Mouse (Mus musculus): Measurements from ENCODE around the gene Arcn1.

DNA sequence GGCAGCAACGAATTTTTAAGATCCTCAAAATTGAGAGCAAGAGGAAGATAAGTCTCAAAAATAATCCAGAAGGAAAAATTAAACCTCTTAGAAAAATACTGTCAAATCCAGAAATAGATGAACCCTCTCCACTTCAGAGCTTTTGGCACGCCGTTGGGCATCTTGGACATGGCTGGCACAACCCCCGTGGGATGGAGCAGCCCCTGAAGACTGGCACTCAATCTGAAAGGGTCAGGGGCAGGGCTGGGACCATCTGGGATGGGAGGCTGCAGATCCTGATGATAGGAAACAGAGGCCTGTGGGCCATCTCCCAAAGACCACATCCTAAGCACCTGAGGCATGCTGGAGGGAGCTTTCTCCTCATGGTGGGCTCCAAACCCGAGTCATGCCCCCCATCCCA lies 57.4 kb downstream of the Arcn1 start:
- TF ChIP-seq CTCF (IDR thresholded peaks at IDR 0.05; ENCODE audit: control insufficient read depth, insufficient read depth, low read length) (no peak), POLR2A (IDR thresholded peaks at IDR 0.05; ENCODE audit: borderline replicate concordance, control insufficient read depth, low read depth, low read length) (no peak)
